Mouse (Mus musculus) liver, adult 2 months (tissue): ENCODE measurements around the gene Utf1. TPM values are rescaled to one million over a fixed set of nuclear protein-coding genes. Genes with fewer than 3 reads are reported as not detected.

ENCODE experiments used
- DNase-seq: peaks from one replicate; pipeline ENCODE4 v3.0.0-alpha.2; 2011; ENCODE audit warnings: low read depth, low spot score; ENCODE audit errors: extremely low read depth
- H3K27ac ChIP-seq: fragments of 200-500 bp; replicated peaks from 2 replicates; pipeline ENCODE4 v1.5.1; 2012; ENCODE audit warnings: low read depth, mild to moderate bottlenecking, control low read depth, inconsistent platforms, low read length; ENCODE audit not compliant: insufficient read depth
- H3K27me3 ChIP-seq: fragments of 200-500 bp; 2 replicates; pipeline ENCODE4 v1.6.1; 2012; ENCODE audit warnings: mild to moderate bottlenecking, moderate library complexity, low read length, inconsistent platforms; ENCODE audit not compliant: control insufficient read depth, insufficient read depth
- H3K36me3 ChIP-seq: fragments of 200-500 bp; 2 replicates; pipeline ENCODE4 v1.6.1; 2012; ENCODE audit warnings: low read length, inconsistent platforms; ENCODE audit not compliant: control insufficient read depth, insufficient read depth
- H3K4me1 ChIP-seq: fragments of 200-500 bp; 2 replicates; pipeline ENCODE4 v1.6.1; 2011; ENCODE audit warnings: low read length; ENCODE audit not compliant: control insufficient read depth, insufficient read depth
- H3K4me3 ChIP-seq: fragments of 200-500 bp; 2 replicates; pipeline ENCODE4 v1.5.1; 2011; ENCODE audit warnings: low read depth, mild to moderate bottlenecking, control low read depth, low read length, moderate library complexity; ENCODE audit not compliant: insufficient read depth
- H3K79me2 ChIP-seq: fragments of 200-500 bp; 2 replicates; pipeline ENCODE4 v1.6.1; 2012; ENCODE audit warnings: inconsistent platforms, mild to moderate bottlenecking, low read length, moderate library complexity; ENCODE audit not compliant: control insufficient read depth, insufficient read depth
- H3K9ac ChIP-seq: fragments of 200-500 bp; 2 replicates; pipeline ENCODE4 v1.6.1; 2012; ENCODE audit warnings: low read depth, mild to moderate bottlenecking, control low read depth, inconsistent platforms, low read length
- CTCF ChIP-seq: fragments of 200-500 bp; IDR thresholded peaks from 2 replicates; pipeline ENCODE4 v1.5.1; 2011; ENCODE audit warnings: low read depth, low read length, control low read depth
- POLR2A ChIP-seq: fragments of 200-500 bp; IDR thresholded peaks from 2 replicates; pipeline ENCODE4 v1.6.1; 2011; ENCODE audit warnings: low read length, control low read depth; ENCODE audit not compliant: insufficient read depth; ENCODE audit errors: extremely low read depth
- WGBS: fragments of 180-500 bp; shearing (Covaris S2); methylation state at CpG from one replicate; pipeline ENCODE4 v1.1.7; 2018; 5-methylcytosine and 5-hydroxymethylcytosine counted together
- polyA plus RNA-seq: library from polyadenylated mRNA; depleted of rRNA; stranded (reverse); fragments of >200 nt; gene quantifications from 2 replicates; pipeline ENCODE4 v1.2.3, GENCODE M21; 2012
- total RNA-seq: library from RNA; depleted of rRNA; stranded (reverse); fragments of >200 nt; gene quantifications from 2 replicates; pipeline ENCODE4 v1.2.3, GENCODE M21; 2014

Gene Utf1
- total and polyA plus RNA-seq, 2 experiments: not detected

DNA sequence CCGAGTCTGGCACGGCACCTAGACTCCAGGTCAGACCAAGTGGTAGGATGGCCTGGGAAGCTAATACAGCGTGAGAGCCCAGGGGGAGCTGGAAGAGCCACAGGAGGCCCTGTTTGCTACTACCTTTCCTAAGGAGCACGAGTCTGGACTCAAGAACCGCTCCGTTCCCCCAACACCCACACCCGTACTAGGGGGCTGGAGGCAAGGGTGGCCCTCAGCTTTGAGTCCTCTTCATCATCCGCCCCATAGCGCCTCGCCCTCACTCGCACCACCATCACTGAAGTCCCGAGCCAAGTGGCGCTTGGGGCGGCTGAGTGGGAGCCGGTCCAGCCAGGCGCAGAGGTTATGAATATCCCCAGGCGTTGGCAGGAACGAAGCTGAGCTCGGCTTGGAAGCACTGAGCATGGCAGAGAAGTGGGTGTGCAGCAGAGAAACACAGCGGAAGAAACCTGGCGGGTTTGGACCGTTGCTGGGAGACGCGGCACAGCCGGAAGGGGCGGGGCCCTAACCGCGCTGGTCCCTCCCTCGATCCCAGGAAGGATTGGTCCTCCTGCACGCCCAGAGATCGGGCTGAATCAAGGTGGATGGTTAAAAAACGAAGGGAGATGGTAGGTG lies 34.8 kb downstream of the Utf1 start, which contains the start of gene 6430531B16Rik:
6430531B16Rik (minus strand) TSS at position 478 of the 615 bp plus-strand sequence.
- Histone ChIP-seq H3K4me1 (peaks cover 4% of the 10 kb centered on the region), H3K4me3 (peak within 1 kb of the TSS; percentile 62), H3K9ac (peak within 1 kb of the TSS; percentile 28; the same call in 1 of the 2 replicates), H3K27me3 (no peaks in the 10 kb centered on the region), H3K36me3 (no peaks in the 10 kb centered on the region), H3K27ac (no peak within 1 kb of the TSS), H3K79me2 (no peaks in the 10 kb centered on the region)
- no peak for TF ChIP-seq CTCF
- no peak for TF ChIP-seq POLR2A
- WGBS: 9% methylated on average over 32 of the region's 32 CpGs
- DNase-seq: peak; percentile 73

DNA sequence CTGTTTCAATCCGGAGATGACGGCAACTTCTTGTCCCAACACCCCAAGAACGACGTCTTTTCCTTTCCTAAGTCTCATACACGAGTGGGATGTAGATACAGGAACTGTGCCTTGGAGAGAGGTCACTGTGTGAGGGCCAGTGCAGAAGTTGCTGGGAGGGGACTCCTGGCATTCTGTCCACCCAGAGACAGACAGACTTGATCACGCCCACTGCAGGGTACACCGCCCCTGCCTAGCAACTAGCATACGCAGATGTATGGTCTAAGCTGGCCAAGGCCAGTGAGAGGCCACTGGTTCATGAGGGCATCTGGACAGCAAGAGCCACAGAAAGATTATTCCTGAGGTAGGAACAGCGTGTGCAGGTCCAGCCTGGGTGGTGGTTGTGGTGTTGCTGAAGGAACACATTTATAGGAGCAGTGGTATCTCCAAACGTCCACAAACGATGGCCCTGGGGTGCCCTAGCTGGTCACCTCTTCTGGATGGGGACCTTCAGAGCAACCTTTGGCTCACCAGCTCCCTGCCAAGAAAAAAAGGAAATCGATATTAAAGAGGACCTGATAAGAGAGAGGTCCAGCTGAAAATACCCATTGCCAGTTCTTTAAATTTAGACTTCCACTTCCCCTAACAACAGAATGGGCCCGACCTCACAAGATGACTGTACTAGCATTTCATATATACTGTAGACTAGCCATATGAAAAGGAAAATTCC lies 35.6 kb downstream of the Utf1 start:
- Histone ChIP-seq H3K36me3 (no peaks in the 10 kb centered on the region), H3K4me3 (no peak overlapping the region), H3K27ac (no peak overlapping the region), H3K79me2 (no peaks in the 10 kb centered on the region), H3K9ac (no peak overlapping the region), H3K4me1 (peaks cover 4% of the 10 kb centered on the region), H3K27me3 (no peaks in the 10 kb centered on the region)
- WGBS: 15% methylated on average over 13 of the region's 13 CpGs
- no peak for TF ChIP-seq POLR2A
- no peak for TF ChIP-seq CTCF
- DNase-seq: peak; percentile 79

DNA sequence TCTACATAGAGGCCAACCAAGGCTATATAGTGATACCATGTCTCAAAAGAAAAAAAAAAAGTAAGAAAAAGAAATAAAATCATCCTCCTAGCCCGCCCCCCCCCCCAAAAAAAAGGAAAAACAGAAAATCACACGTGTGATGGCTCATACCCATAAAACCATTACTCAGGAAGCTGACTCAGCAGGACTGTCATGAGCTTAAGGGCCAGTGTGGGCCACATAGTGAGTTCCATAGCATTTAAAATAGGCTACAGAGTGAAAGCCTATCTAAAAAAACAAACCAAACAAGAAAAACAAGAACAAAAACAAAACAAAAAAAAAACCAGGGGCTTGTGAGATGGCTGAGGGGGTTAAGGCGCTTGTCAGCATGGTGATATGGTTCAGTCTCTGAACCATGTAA lies 37.2 kb downstream of the Utf1 start:
- no peak for TF ChIP-seq CTCF
- TF ChIP-seq POLR2A: no peak
- Histone ChIP-seq H3K9ac (no peak overlapping the region), H3K4me3 (no peak overlapping the region), H3K4me1 (peaks cover 4% of the 10 kb centered on the region), H3K27ac (no peak overlapping the region), H3K79me2 (no peaks in the 10 kb centered on the region), H3K27me3 (no peaks in the 10 kb centered on the region), H3K36me3 (no peaks in the 10 kb centered on the region)
- DNase-seq: no peak
- whole genome bisulfite sequencing: 77% methylated on average over 3 of the region's 3 CpGs

GRCm38 (mm10) chr7:139982058-139982457 lies 38.5 kb downstream of the Utf1 start:
- TF ChIP-seq POLR2A (no peak), CTCF (no peak)
- Histone ChIP-seq H3K79me2 (no peaks in the 10 kb centered on the region), H3K4me3 (no peak overlapping the region), H3K4me1 (peaks cover 4% of the 10 kb centered on the region), H3K9ac (no peak overlapping the region), H3K27me3 (no peaks in the 10 kb centered on the region), H3K27ac (no peak overlapping the region), H3K36me3 (no peaks in the 10 kb centered on the region)
- no peak for DNase-seq
- WGBS: 87% methylated on average over 11 of the region's 11 CpGs

DNA sequence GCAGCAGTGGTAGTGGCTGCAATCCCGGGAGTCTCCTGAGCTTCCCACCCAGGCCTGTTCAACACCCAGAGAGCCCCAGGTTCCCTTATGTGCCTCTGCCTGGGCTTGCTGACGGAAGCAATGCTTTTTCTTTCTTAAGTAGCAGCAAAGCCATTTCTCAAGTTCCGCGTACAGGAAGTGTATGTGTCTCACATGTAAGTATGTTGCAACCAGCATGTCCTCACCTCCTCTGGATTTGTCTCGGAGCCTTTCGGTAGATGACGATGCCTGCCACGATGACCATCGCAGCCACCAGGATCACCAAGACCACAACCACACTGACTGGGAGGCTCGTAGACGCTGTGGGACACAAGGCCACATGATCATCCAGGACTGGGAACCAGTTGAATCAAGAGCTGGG lies 40.9 kb downstream of the Utf1 start:
- 94% methylated on average over 11 of the region's 11 CpGs for WGBS
- Histone ChIP-seq H3K4me3 (no peak overlapping the region), H3K9ac (no peak overlapping the region), H3K27me3 (no peaks in the 10 kb centered on the region), H3K27ac (no peak overlapping the region), H3K79me2 (no peaks in the 10 kb centered on the region), H3K36me3 (no peaks in the 10 kb centered on the region), H3K4me1 (no peaks in the 10 kb centered on the region; the same call in 1 of the 2 replicates)
- TF ChIP-seq CTCF: no peak
- DNase-seq: no peak

DNA sequence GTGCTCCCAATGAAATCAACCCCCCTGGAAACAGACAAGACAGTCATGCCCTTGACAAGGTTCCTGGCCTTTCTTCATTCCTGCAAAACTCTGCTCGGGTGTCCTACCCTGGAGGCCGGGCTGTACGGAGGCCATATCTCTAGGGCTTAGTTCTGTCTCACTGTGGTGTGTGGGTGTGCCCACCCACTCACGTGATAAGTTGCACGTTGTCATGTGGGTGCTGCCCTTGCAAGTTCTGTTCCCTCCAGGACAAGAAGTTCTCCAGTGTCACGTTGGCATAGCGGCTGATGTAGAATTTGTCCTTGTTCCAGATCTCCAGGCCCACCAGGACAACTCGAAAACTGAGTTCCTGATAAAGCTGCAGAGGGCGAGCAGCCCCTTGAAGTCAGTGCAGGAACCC lies 44.7 kb downstream of the Utf1 start:
- H3K27ac ChIP-seq: no peak overlapping the region

More for the DNA sequence above, 44.7 kb downstream of the Utf1 start:
- H3K27me3 ChIP-seq: no peaks in the 10 kb centered on the region
- no peak for DNase-seq
- TF ChIP-seq CTCF: no peak
- no peak for TF ChIP-seq POLR2A
- H3K4me1 ChIP-seq: no peaks in the 10 kb centered on the region
- no peak overlapping the region for H3K4me3 ChIP-seq
- no peaks in the 10 kb centered on the region for H3K36me3 ChIP-seq
- 77% methylated on average over 9 of the region's 9 CpGs for WGBS
- H3K79me2 ChIP-seq: no peaks in the 10 kb centered on the region
- H3K9ac ChIP-seq: no peak overlapping the region
